Mouse (Mus musculus): Measurements from ENCODE around the gene Slc12a1.
"Not testable (repeated sequence)": the region's sequence is repeated elsewhere in the genome, so short reads cannot be mapped to it uniquely, and the experiment has no call there.

Slc12a1 gene

DNA sequence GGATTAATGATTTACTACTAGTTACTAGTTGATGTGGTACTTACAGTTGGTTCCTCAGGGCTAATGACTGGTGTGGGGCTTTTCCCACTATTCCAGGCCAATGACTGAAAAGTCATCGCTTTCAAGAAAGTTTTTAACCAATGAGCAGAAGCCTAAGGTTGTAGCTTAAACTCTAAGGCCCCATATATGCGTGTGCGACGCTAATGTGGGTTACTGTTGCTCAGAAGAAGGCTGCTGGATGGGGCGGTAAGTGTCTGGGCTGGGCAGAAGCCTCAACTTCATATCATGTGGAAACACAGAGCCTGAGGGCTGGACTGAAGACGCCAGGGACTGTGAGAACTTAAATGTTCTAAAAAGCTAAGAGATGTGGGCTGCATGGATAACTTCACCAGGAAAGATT lies at the start of gene Slc12a1:
Slc12a1 (plus strand) TSS at position 118 of the 400 bp plus-strand sequence.
- no peak for DNase-seq

DNA sequence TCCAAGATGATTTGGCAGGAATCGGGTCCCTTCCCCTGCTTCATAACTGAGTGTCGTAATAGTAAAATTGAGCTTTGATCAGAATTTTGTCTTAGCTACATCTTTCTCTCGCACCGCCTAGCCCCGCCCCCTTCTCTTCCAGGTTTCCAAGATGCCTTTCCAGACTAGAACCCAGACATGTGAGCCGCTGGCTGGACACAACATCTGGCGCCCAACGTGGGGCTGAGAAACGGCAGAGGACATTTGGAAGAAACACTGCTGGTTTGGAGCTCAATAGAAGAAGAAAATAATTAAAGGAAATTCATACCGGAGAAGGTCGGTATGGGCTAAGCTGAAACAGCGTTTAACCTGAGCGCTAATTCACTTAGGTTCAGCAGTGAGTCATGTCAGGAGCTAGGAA lies 47.8 kb upstream of the Slc12a1 start:
- not testable (repeated sequence) for DNase-seq

DNA sequence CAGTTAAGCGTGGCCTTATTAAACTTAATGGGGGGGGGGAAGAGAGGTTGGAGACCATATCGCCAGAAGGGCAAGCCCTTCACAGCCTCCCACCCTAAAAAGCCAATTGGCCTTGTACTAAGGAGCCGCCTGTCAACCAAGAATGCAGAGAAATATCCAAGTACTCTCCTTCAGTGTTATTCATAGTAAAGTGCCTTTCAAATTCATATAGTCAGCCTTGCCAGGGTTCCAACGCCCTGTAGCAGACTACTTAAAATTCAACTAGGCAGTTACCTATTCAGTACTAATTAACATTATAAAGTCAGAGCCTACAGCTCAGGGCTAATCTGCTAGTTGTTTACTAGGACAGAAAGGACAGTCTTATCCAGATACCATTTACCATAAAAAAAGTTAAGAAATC lies 45.8 kb upstream of the Slc12a1 start:
- DNase-seq, result not testable (repeated sequence)

DNA sequence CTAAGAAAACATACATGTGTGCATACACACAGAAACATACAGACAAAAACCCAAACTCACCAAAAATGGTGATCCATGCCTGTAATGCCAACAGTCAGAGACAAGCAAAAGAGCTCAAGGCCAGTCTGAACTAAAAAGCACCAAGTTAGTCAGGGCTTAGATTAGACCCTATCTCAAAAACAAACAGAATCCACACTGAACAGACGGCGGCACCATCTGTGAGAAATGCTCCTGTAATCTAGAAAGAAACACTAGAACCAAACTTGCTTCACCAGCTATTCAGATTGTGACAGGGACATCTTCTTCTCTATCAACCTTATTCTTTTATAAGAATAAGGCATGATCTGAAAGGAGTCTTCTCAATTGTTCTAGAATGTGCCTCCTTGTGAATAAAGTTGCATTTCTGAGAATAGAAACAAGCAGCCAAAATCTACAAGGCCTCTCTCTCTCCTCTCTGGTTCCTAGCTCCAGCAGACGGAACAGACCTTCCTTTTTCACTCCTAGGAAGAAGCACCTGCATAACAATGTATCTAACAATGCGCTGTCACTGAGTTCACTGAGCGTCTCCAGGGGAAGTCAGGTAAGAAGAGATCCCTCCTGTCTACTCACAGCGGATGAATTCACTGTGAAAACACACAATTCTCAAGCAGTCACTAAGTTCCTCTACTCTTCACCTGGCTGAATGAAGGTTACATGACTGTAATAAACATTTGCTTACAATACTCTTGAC lies 32.8 kb upstream of the Slc12a1 start:
- DNase-seq, result peak; percentile 31

DNA sequence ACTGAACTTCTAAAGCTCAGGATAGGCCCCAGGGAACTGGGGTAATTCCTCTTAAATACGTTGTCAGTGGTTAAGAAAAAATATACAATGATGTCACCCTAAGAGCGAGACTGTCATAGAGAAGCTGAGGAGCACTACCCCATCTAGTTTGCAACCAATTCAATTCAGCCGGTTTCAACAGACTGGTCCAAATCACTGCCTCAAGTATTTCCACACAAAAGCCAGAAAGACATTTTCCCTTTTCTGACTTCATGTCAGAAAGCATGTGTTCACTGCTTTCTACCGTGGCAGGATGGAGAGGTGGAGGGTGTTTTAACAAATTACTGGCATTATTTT lies 30.0 kb upstream of the Slc12a1 start:
- DNase-seq, result no peak

DNA sequence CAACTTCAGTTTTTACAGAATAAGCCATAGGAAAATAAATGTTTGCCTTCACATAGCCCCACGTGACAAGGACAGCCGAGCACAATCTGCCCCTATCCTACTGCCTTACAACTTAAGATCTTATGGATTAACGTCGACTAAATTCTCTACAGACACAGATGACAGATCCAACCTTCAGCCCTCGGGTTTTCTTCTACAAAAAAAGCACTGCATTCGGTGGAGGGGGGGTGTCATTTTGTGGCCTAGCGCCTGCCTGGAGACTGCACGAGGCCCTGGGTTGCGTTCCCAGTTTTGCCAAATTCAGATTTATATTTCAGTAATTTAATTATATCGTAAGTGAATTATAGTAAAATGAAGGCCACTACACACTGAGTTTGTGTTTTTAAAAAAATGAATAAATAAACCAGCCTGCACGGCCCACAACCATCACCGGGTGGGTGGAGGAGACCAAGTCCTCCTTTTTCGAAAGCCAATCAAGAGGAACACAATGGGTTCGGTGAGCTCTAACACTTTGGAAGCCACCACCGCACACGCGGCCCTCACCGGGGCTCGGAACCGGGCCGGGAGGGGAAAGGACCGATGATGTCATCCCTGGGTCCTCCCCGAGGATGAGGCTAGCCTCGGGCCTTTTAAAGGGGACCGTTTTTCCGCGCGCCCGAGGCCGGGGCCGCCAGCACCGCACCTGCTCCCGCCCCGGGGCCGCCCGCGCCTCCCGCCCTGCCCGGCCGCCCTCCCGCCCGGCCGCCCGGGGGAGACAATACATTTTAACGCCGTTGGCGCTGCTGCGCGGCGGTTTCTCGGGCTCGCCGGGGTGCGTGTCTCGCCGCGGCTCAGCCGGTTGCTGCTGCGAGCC lies 29.5 kb upstream of the Slc12a1 start:
- peak; percentile 43 for DNase-seq

DNA sequence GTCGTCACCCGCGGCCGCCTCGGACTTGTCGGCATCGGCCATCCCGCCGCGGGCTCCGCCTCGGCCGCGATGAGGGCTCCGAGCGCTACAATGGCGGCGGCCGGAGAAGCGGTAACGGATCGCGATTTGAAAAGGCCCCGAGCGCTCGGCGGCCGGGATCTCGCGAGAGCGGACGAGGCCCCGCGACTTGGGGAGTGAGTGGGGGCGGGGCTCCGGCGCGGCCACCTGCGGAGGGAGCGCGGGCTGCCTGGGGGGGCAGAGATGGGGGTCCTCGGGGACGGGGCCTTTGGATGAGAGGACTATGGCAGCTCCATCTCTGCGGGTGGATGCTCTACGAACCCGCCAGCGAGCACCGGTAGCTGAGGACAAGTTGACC lies 28.8 kb upstream of the Slc12a1 start, which contains the start of gene Myef2:
Myef2 (minus strand) TSS at position 185 of the 376 bp plus-strand sequence.
- DNase-seq, result peak; percentile 91

DNA sequence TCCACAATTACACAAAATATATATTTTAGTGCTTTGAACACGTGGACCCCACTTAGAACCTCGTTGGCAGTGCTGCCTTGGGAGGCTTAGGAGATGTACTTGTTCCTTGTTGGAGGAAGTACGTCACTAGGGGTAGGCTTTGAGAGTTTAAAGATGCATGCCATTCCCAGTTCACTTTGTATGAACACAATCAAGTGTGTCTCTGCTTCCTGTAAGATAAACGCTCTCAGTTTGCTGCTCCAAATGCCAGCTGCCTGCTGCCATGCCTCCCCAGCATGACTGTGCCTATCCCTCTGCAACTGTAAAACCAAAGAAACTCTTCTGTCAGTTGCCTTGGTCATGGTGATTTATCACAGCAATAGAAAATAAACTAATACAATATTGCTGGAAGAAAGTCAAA lies 26.5 kb upstream of the Slc12a1 start:
- DNase-seq, result no peak

DNA sequence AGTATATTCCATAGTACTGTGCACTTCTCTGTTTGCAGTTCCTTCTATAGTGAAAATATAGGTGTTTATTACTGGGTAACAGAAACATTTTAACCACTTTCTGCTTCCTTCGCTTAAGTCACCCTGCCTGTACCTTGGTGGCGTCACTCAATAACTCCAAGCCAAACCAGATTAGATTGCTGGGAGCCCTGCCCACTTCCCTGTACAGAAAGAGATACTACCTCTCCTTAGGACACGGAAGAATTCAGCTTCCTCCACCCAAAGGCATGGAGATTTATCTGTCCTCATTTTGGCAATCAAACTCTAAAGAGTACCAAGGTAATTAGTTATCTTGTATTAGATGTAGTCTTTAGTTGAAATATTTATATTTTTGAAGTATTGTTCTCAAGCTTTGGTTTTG lies 25.5 kb upstream of the Slc12a1 start:
- no peak for DNase-seq

DNA sequence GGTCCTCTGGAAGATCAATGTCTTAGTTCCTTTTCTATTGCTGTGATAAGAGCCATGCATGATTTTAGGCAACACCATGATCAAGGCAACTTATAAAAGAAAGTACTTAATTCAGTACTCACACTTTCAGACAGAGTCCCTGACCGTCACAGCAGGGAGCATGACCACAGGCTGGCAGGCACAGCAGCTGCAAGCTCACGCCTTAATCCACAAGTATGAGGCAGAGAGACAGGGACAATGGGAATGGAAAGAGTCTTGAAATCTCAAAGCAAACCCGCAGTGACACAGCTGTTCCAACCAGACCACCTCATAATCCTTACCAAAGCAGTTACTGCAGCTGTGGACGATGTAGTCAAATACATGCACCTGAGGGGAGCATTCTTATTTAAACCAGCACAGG lies 18.2 kb upstream of the Slc12a1 start:
- no peak for DNase-seq

DNA sequence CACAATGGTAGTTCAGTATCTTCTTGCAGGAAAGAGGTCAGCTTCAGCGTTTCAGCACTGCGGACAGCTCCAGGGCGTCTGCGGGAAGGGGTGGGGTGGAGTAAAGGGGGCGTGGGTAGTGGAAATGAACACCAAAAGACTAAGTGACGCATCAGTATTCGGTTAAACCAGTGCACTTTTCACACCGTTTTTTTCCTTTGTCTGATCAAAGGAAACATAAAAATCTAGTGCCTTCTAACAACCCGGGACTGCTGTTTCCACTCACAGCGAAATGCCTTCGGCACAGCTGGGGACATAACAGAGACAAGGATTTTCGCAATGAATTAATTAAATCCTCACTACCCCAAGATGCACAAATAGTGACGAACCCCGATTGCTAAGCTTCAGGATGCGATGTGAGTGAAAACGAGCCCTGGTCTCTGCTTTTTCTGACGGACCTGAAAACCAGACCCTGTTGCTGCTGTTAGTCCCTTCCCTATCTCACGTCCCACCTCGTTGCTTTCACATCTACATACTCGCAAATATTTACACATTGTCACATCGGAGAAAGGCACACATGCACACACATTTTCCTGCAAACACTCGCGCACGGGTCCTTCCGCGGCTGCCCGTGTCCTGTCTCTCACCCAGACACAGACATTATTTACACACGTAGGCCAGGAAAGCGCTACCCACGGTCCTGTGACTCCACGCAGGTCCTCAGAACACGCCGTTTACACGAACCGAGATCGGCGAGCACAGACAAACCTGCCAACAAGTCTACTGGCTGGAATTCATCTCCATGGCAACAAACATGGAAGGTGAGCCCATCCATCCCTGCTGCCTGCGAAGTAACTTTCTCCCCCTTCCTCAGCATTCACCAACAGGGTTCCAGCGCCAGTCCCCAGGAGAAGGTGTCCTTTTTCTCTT lies 16.1 kb upstream of the Slc12a1 start, which contains the start of gene Ctxn2:
Ctxn2 (plus strand) TSS at position 790 of the 909 bp plus-strand sequence.
- peak; percentile 48 for DNase-seq

DNA sequence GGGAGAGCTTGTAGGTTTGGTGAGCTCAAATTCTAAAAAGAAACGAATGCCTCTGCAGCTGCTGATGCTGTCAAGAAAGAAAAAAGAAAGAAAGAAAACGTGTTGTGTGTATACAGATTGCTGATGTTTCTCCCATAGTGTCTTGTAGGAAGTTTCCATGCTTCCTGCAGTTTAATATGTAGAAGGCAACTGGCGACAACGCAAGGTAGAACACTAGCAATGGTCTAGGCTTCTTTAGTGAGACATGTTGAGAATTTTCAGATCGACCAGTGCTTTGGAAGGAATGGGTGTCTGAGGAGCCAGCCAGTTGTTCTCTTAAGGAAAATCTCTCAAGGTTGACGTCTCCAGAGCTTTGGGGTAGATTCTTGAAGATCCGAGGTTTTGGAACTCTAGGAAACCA lies 15.5 kb upstream of the Slc12a1 start:
- no peak for DNase-seq

DNA sequence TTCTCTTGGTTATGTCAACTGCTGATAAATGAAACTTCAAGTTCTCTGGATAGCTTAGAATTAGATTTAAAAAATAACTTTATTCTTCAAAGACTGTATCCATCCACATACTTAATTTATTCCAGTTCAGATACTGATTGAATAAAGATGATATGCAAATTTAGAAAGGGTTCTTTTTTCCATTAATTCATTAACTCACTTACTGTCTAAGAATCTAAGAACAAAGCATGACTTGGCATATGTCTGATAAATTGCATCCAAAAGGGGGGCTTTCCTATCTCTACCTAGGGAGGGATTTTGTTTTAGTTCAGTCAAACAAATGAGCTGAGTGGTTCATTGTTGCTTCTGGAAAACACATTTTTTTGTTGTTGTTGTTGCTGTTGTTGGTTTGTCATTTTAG lies 10.0 kb upstream of the Slc12a1 start:
- DNase-seq, result no peak

DNA sequence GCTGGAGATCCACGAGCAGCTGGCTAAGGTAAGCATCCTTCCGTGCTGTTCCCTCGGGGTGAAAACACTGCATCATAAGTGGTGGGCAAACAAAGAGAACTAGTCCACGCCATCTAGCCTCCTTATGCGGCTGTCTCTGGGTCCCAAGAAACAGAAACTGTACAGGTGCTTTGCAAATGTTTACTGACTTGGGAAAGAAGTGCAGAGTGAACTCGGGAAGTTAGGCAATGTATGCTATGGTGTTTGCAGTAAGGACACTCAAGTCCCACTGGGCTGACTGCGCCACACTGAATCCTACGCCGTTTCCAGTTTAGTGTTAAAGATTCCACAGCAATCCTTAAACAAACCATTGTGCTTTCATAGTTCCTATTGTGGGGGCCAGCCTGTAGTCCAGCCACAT lies 2.0 kb downstream of the Slc12a1 start:
- no peak for DNase-seq

DNA sequence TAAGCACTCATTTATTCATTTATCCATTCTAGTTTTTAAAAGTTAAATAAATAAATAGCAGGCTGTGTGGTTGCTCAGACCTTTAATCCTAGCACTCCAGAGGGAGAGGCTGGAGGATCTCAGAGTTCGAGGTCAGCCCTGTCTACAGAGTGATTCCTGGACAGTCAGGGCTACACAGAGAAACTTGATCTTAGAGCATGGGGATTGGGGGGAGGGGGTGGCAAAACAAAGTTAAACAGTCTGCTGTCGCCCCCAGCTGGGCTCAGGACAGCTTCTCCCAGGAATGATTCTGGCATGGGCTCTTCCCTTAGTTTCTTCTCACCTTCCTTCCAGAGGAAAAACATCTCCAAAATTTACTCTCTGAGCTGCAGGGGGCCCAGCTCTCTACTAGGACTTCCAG lies 3.2 kb downstream of the Slc12a1 start:
- no peak for DNase-seq

DNA sequence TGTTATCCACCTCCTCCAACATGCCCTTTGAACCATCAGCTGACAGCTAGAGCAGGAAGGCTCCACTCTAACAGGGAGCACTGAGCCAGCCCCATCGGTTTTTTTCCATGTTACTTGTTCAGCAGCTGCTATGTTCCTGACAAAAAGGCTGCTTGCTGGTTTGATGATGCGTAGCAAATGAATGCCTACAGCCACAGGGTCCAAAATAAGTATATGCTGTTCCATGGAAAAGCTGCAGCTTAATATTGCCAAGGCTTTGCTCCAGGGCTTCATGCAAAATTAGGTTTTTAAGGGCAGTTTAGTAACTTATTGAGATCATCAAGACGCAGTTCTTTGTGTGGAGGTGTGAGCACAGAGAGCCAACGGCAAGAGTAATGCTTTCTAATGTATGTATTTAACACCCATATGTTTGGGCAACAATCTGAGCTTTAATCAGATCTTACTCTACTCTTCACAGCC lies 9.7 kb downstream of the Slc12a1 start:
- no peak for DNase-seq

DNA sequence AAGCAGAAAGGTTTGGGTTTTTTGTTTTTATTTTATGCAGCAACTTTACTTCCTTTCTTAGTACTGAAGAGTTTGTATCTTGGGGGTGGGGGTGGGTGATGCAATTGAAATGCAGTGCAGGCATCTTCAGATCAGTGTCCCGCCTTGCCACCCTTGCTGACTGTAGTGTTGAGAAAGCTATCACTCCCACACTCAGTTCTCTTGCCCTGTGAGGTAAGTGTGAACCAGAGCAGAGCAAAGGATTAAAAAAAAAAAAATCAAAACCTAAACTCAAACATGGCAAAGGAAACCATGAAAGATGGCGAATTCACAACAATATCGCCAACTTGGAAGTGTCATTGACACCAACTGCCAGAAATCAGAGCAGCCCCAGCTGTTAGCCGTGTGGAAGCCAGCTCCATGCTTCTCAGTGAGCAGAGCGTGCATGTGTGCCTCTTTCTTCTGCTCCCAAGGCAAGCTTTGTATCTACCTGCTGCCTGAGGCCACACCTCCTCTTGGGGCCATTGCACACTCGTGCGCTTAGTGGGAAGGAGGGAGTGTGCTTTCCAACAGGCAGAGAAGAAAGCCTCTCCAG lies 26.0 kb downstream of the Slc12a1 start:
- DNase-seq, result peak; percentile 14

DNA sequence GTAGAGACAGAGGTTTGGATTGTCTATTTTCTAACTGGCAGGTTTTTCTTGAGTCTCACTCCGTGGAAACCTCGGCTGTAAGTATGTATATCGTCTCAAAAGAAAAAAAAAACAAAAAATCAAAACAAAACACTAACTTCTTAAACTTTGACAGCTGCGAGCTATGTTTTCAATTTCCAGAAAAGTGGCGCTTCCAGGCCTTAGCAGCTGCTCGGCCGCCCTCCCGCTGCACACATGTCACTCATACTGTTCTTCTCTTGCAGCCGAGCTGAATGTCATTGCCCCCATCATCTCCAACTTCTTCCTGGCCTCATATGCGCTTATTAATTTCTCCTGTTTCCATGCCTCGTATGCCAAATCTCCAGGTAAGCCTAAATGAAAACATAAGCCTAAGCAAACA lies 35.6 kb downstream of the Slc12a1 start:
- no peak for DNase-seq

DNA sequence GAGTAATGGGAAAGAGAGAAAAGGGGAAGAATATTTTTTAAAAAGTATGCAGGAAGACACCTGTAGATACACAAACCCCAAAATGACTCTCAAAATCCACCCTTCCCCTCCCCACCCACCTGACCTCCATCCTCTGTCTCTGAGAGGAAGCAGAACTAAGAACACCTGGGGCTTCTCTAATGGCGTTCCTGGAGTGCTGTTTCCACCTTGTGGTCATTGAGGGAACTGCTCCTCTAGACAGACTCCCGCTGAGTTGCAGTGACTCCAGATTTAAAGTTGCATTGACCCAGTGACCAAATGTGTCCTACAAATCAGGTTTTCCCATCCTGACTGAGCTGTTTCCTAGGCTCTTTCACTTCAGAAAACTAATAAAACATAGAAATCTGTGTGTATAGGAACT lies 36.9 kb downstream of the Slc12a1 start:
- DNase-seq, result peak; percentile 63

DNA sequence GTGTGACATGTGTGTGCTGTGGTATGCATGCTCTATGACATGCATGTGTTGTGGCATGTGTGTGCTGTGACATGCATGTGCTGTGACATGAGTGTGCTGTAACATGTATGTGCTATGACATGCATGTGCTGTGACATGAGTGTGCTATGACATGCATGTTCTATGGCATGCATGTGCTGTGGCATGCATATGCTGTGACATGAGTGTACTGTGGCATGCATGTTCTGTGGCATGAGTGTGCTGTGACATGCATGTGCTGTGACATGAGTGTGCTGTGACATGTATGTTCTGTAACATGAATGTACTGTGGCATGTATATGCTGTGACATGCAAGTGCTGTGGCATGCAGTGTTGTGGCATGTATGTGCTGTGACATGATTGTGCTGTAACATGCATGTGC lies 40.6 kb downstream of the Slc12a1 start:
- DNase-seq, result no peak

DNA sequence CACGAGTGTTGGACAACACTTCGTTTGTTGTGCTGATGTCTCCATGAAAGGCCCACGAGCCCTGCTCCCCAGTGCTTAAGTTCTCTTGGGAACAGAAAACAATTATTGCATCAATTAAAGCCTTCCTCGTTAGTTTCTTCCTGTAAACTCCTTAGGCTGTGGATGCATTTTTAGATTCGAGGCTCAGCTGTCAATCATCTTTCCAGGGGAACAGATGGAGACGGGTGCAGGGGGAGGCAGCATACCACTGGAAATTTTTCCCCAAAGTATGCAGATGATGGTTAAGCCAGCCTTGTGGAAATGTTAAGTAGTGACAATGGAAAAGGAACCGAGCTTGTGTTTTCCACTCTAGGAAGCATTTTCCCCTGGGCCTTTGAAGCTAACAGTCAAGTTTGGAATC lies 44.5 kb downstream of the Slc12a1 start:
- no peak for DNase-seq

DNA sequence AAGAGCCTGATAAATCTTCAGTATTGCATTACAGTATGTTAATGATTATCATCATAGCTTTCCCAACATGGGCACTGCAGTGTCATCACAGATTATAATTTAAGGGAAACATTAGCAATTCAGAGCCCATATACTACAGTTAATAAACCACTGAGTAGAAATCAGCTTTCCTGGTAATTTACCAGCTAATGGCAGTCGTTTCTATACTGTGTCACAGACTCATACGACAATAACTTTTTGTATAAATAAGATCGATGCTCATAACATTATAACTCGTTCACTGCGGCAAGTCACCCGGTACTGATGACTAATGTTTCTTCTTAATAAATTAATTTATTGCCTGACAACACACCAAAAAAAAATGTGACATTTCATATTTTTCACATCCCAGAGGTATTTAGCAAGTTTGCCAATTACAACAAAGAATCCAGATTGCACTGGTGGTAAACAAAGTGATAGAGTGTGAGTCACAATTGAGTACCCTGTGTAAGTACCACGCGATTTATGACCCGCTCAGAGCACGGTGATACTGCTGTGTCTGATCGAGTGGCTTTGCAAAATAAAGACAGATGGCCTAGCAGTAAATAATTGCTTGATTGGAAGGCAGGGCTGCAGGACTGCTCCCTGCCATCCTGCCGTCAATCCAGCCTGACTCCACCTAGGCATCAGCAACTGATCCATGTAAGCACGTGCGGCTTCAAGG lies 56.7 kb downstream of the Slc12a1 start:
- DNase-seq, result no peak
